In the genomic region with DNA sequence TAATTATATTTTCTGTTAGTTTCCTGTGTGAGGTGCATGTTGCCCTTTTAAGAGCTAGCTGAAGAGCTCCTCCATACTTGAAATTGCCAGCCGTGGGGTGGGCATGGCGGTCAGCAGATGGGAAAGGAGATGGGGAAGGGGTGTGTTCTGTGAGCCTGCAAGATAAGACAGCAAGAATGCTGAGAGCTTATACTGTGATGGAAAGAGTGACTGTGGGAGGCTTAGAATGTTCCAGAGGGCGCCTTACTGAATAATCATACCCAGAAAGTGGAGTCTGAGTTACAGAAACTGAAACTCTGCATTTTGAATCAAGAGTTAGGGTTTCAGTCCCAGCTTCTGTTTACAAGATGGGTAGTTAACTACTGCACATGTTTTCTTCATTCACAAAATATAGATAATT, we compare ENCODE assay signal across 16 mouse cellular contexts. TPM values are rescaled to one million over a fixed set of nuclear protein-coding genes. Genes with fewer than 3 reads are reported as not detected.
DNase-seq lines count a peak whose midpoint lies in the region; ATAC-seq and TF ChIP-seq lines count a peak whose summit lies in the region.
"Had no signal": no experiment of that assay in that cellular context is flagged by ENCODE, and none has a peak within 500 bp of the region (broad histone marks: within the 10 kb centered on the region; RNA-seq: fewer than 3 reads in every experiment).

No protein-coding gene starts in this region.

- H3K27ac ChIP-seq in heart, embryonic 12.5 days (ENCODE audit: poor library complexity, severe bottlenecking): peak overlapping the region; percentile 41; the same call in 1 of the 2 replicates
- H3K27ac ChIP-seq: hindbrain, postnatal 0 days had no signal

- no peaks in the 10 kb centered on the region for H3K9me3 ChIP-seq in heart, embryonic 12.5 days (replicated peaks)
- H3K9me3 ChIP-seq in G1E (replicated peaks): no peaks in the 10 kb centered on the region

- peaks cover 71% of the 10 kb centered on the region for H3K4me1 ChIP-seq in heart, embryonic 12.5 days (replicated peaks)
- peaks cover 87% of the 10 kb centered on the region for H3K4me1 ChIP-seq in G1E (ENCODE audit: insufficient read depth, low read depth, low read length)

- H3K27me3 ChIP-seq in heart, embryonic 12.5 days (replicated peaks): no peaks in the 10 kb centered on the region
- H3K27me3 ChIP-seq in G1E (ENCODE audit: insufficient read depth, low read length): no peaks in the 10 kb centered on the region

- H3K4me3 ChIP-seq in heart, embryonic 12.5 days: no peak overlapping the region
- no peak overlapping the region; the same call in 1 of the 2 replicates for H3K4me3 ChIP-seq in G1E (ENCODE audit: low read depth, low read length)

- TF ChIP-seq CTCF in G1E (IDR thresholded peaks at IDR 0.05; ENCODE audit: low read depth, low read length): no peak

- DNase-seq in heart, postnatal 4 days: no peak
- peak; percentile 48 for DNase-seq in G1E (ENCODE audit: low spot score)
- no peak for DNase-seq in gastrocnemius, adult 8-10 months (ENCODE audit: low spot score in 2 of 2)
- no peak for DNase-seq in thymus, postnatal 25 days
- no peak for DNase-seq in layer of hippocampus, adult 11-12 months (ENCODE audit: low spot score)
- DNase-seq: adrenal gland, adult 8-10 months; heart, postnatal 14 days; layer of hippocampus, adult 9-11 months; lung, embryonic 14.5 days; retina, postnatal 1 day had no signal

- no peak for ATAC-seq in heart, embryonic 12.5 days (ENCODE audit: insufficient number of reproducible peaks, low FRiP score)
- peak; percentile 63 for ATAC-seq in G1E (ENCODE audit: extremely low read depth, insufficient number of reproducible peaks, low FRiP score, poor library complexity, severe bottlenecking)
- peak; percentile 33 for ATAC-seq in erythroid progenitor cell, adult 5-6 weeks (replicated peaks; ENCODE audit: low FRiP score, poor library complexity, severe bottlenecking)
- ATAC-seq in megakaryocyte progenitor cell, adult 5-6 weeks (replicated peaks; ENCODE audit: poor library complexity): peak; percentile 49
- ATAC-seq: hindbrain, postnatal 0 days had no signal

- no peak overlapping the region for H3K9ac ChIP-seq in heart, embryonic 12.5 days
- H3K9ac ChIP-seq: lung, embryonic 14.5 days had no signal

- peak overlapping the region; percentile 34 for H3K4me2 ChIP-seq in heart, embryonic 12.5 days
- H3K4me2 ChIP-seq: lung, embryonic 14.5 days; midbrain, embryonic 11.5 days had no signal

- no peaks in the 10 kb centered on the region for H3K36me3 ChIP-seq in heart, embryonic 12.5 days
- peaks cover 57% of the 10 kb centered on the region for H3K36me3 ChIP-seq in G1E (replicated peaks)

- WGBS in heart, embryonic 12.5 days: 24% methylated on average over 3 of the region's 3 CpGs

RNA-seq across cellular contexts. Expression of gene Zbtb1, which starts 5.4 kb away (rescaled TPM):
- 9.9 and 10.4 TPM in 2 replicates for polyA plus RNA-seq in heart, embryonic 12.5 days (2016; fragmentation: Nextera tagmentation; extraction: Ambion mirVana)
- total RNA-seq in heart, postnatal 4 days (2021): 1 to 10 TPM; 6.9 to 7.6 TPM
- total RNA-seq in G1E (2014; fragmentation: Nextera tagmentation) (24.8 and 27.9 TPM in 2 replicates), G1E (2017) (23.1 and 27.2 TPM in 2 replicates)
- 6.4 and 8.8 TPM in 2 replicates for polyA plus RNA-seq in G1E (2012)
- 9.7 and 10.9 TPM in 2 replicates for total RNA-seq in erythroid progenitor cell, adult 5-6 weeks (2015; ENCODE audit: low replicate concordance)
- total RNA-seq in erythroid progenitor cell, adult 5-6 weeks (2017; ENCODE audit: low replicate concordance): 8.6 and 9.5 TPM in 2 replicates
- total RNA-seq in megakaryocyte progenitor cell, adult 5-6 weeks (2015): 14.8 and 17.7 TPM in 2 replicates
- 12.7 and 18.0 TPM in 2 replicates for total RNA-seq in megakaryocyte progenitor cell, adult 5-6 weeks (2017)
- total RNA-seq in gastrocnemius, adult 8-10 months (2022): 1 to 10 TPM; 4.0 to 5.1 (median 4.3) TPM

RNA-seq across cellular contexts. Expression of gene Zbtb25, which starts 6.1 kb away (rescaled TPM):
- 13.0 and 15.4 TPM in 2 replicates for polyA plus RNA-seq in heart, embryonic 12.5 days (2016; fragmentation: Nextera tagmentation; extraction: Ambion mirVana)
- 10 to 100 TPM in 1 of 2 experiments, 1 to 10 TPM in 1; 9.5 to 11.5 TPM for total RNA-seq in heart, postnatal 4 days (2021)
- total RNA-seq in G1E (2014; fragmentation: Nextera tagmentation) (54.4 and 62.5 TPM in 2 replicates), G1E (2017) (15.5 and 17.5 TPM in 2 replicates)
- 12.1 and 12.2 TPM in 2 replicates for polyA plus RNA-seq in G1E (2012)
- total RNA-seq in erythroid progenitor cell, adult 5-6 weeks (2015; ENCODE audit: low replicate concordance): 11.9 and 43.6 TPM in 2 replicates
- 4.0 and 8.6 TPM in 2 replicates for total RNA-seq in erythroid progenitor cell, adult 5-6 weeks (2017; ENCODE audit: low replicate concordance)
- 31.1 and 39.7 TPM in 2 replicates for total RNA-seq in megakaryocyte progenitor cell, adult 5-6 weeks (2015)
- total RNA-seq in megakaryocyte progenitor cell, adult 5-6 weeks (2017): 15.2 and 17.0 TPM in 2 replicates
- total RNA-seq in gastrocnemius, adult 8-10 months (2022): 1 to 10 TPM; 6.7 to 8.9 (median 8.4) TPM

RNA-seq across cellular contexts. Expression of gene Hspa2, which starts 28.5 kb away (rescaled TPM):
- 23.2 and 23.9 TPM in 2 replicates for polyA plus RNA-seq in heart, embryonic 12.5 days (2016; fragmentation: Nextera tagmentation; extraction: Ambion mirVana)
- total RNA-seq in heart, postnatal 4 days (2021): 10 to 100 TPM; 13.5 to 14.6 TPM
- total RNA-seq in G1E (2014; fragmentation: Nextera tagmentation) (6.0 and 7.3 TPM in 2 replicates), G1E (2017) (10.7 and 11.3 TPM in 2 replicates)
- 10.3 and 12.0 TPM in 2 replicates for polyA plus RNA-seq in G1E (2012)
- total RNA-seq in erythroid progenitor cell, adult 5-6 weeks (2015; ENCODE audit: low replicate concordance): 1.7 TPM in 1 of 2 replicates, not detected in the other
- 3.2 and 3.3 TPM in 2 replicates for total RNA-seq in erythroid progenitor cell, adult 5-6 weeks (2017; ENCODE audit: low replicate concordance)
- total RNA-seq in megakaryocyte progenitor cell, adult 5-6 weeks (2015): 6.9 and 8.3 TPM in 2 replicates
- total RNA-seq in megakaryocyte progenitor cell, adult 5-6 weeks (2017): 18.2 and 19.9 TPM in 2 replicates
- 1 to 10 TPM; 4.3 to 7.3 (median 4.8) TPM for total RNA-seq in gastrocnemius, adult 8-10 months (2022)

RNA-seq across cellular contexts. Expression of gene Ppp1r36, which starts 41.8 kb away (rescaled TPM):
- polyA plus RNA-seq in heart, embryonic 12.5 days (2016; fragmentation: Nextera tagmentation; extraction: Ambion mirVana): 2.8 and 3.8 TPM in 2 replicates
- 1 to 10 TPM; 1.6 to 1.8 TPM for total RNA-seq in heart, postnatal 4 days (2021)
- total RNA-seq in G1E (2014; fragmentation: Nextera tagmentation) (not detected in 2 replicates), G1E (2017) (0.12 and 0.38 TPM in 2 replicates)
- not detected in 2 replicates for polyA plus RNA-seq in G1E (2012)
- total RNA-seq in erythroid progenitor cell, adult 5-6 weeks (2015; ENCODE audit: low replicate concordance): not detected in 2 replicates
- not detected in 2 replicates for total RNA-seq in erythroid progenitor cell, adult 5-6 weeks (2017; ENCODE audit: low replicate concordance)
- 0.39 and 0.72 TPM in 2 replicates for total RNA-seq in megakaryocyte progenitor cell, adult 5-6 weeks (2015)
- total RNA-seq in megakaryocyte progenitor cell, adult 5-6 weeks (2017): 0.24 TPM in 1 of 2 replicates, not detected in the other
- not detected for total RNA-seq in gastrocnemius, adult 8-10 months (2022)
- polyA plus RNA-seq: C2C12 had no signal

RNA-seq across cellular contexts. Expression of gene Akap5, which starts 50.8 kb away (rescaled TPM):
- polyA plus RNA-seq in heart, embryonic 12.5 days (2016; fragmentation: Nextera tagmentation; extraction: Ambion mirVana): 8.5 and 9.1 TPM in 2 replicates
- 1 to 10 TPM; 3.2 to 3.3 TPM for total RNA-seq in heart, postnatal 4 days (2021)
- total RNA-seq in G1E (2014; fragmentation: Nextera tagmentation) (1.1 and 1.4 TPM in 2 replicates), G1E (2017) (1.2 and 1.3 TPM in 2 replicates)
- 0.08 and 0.20 TPM in 2 replicates for polyA plus RNA-seq in G1E (2012)
- not detected in 2 replicates for total RNA-seq in erythroid progenitor cell, adult 5-6 weeks (2015; ENCODE audit: low replicate concordance)
- total RNA-seq in erythroid progenitor cell, adult 5-6 weeks (2017; ENCODE audit: low replicate concordance): 0.26 TPM in 1 of 2 replicates, not detected in the other
- total RNA-seq in megakaryocyte progenitor cell, adult 5-6 weeks (2015): 0.24 and 0.35 TPM in 2 replicates
- total RNA-seq in megakaryocyte progenitor cell, adult 5-6 weeks (2017): 0.25 and 0.74 TPM in 2 replicates
- under 1 TPM; 0.24 to 0.51 (median 0.39) TPM for total RNA-seq in gastrocnemius, adult 8-10 months (2022)
